ENCODE assay signal across 26 mouse cellular contexts in the genomic region with DNA sequence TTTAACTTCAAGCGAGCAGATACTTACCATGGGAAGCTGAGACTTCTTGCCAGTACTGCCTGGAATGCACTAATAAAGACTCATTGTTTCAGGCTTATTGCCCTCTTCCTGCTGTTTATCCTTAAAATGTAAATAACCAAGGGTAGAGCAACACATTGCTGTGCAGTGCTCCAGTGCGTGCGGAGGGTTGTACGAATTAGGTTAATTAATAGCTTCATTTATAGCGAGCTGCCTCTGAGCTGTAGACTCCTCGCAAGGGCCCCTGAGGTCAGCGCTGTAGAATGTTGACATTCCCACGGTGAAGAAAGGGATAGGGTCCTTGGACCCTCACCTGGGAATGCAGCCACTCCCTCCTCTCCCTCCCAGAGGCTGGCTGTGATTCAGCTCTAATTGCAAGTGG. TPM values are rescaled to one million over a fixed set of nuclear protein-coding genes. Genes with fewer than 3 reads are reported as not detected.
DNase-seq lines count a peak whose midpoint lies in the region; ATAC-seq and TF ChIP-seq lines count a peak whose summit lies in the region.
"Had no signal": no experiment of that assay in that cellular context is flagged by ENCODE, and none has a peak within 500 bp of the region (broad histone marks: within the 10 kb centered on the region; RNA-seq: fewer than 3 reads in every experiment).

No protein-coding gene starts in this region.

- peaks cover 20% of the 10 kb centered on the region for H3K4me1 ChIP-seq in limb, embryonic 12.5 days (replicated peaks)
- peaks cover 11% of the 10 kb centered on the region for H3K4me1 ChIP-seq in limb, embryonic 10.5 days
- H3K4me1 ChIP-seq in intestine, postnatal 0 days (replicated peaks; ENCODE audit: control insufficient read depth, insufficient read depth, low read length), result 0 out of 2 replicates have a peak, but pooled peaks cover 6% of the 10 kb centered on the region
- H3K4me1 ChIP-seq: embryonic facial prominence, embryonic 13.5 days; forebrain, embryonic 15.5 days; megakaryocyte, embryonic 14.5 days; midbrain, embryonic 15.5 days had no signal

- no peak overlapping the region for H3K9ac ChIP-seq in limb, embryonic 12.5 days (replicated peaks)
- H3K9ac ChIP-seq in intestine, postnatal 0 days (ENCODE audit: low read depth, low read length), result no peak overlapping the region
- H3K9ac ChIP-seq: embryonic facial prominence, embryonic 13.5 days; forebrain, embryonic 15.5 days; liver, embryonic 12.5 days; midbrain, embryonic 15.5 days had no signal

- no peak overlapping the region for H3K27ac ChIP-seq in limb, embryonic 12.5 days
- no peak overlapping the region for H3K27ac ChIP-seq in limb, embryonic 10.5 days
- H3K27ac ChIP-seq in intestine, postnatal 0 days (ENCODE audit: low read depth, low read length), result no peak overlapping the region
- H3K27ac ChIP-seq: embryonic facial prominence, embryonic 13.5 days; forebrain, embryonic 15.5 days; heart, embryonic 10.5 days; hindbrain, embryonic 10.5 days; liver, embryonic 12.5 days; midbrain, embryonic 15.5 days had no signal

- intact Hi-C loops in gastrocnemius, postnatal 36 days (cut with DNase I), result no loop called here

- no peaks in the 10 kb centered on the region for H3K9me3 ChIP-seq in limb, embryonic 12.5 days
- no peaks in the 10 kb centered on the region for H3K9me3 ChIP-seq in limb, embryonic 10.5 days (replicated peaks)
- no peaks in the 10 kb centered on the region for H3K9me3 ChIP-seq in intestine, postnatal 0 days (ENCODE audit: control insufficient read depth)
- H3K9me3 ChIP-seq: embryonic facial prominence, embryonic 13.5 days; forebrain, embryonic 15.5 days; heart, embryonic 10.5 days; hindbrain, embryonic 10.5 days; liver, embryonic 12.5 days; megakaryocyte, embryonic 14.5 days; midbrain, embryonic 15.5 days had no signal

- WGBS in limb, embryonic 12.5 days, result 23% methylated on average over 8 of the region's 8 CpGs
- WGBS in limb, embryonic 10.5 days, result 34% methylated on average over 8 of the region's 8 CpGs
- WGBS in intestine, postnatal 0 days, result 12% methylated on average over 8 of the region's 8 CpGs

- 0 out of 2 replicates have a peak, but pooled peaks have one; percentile 56 for ATAC-seq in limb, embryonic 12.5 days (ENCODE audit: insufficient number of reproducible peaks, insufficient read depth, low FRiP score, low TSS enrichment, low read depth)
- ATAC-seq in intestine, postnatal 0 days, result peak; percentile 22; the same call in 1 of the 2 replicates
- ATAC-seq: activated CD4-positive, CD25-positive, alpha-beta regulatory T cell, adult 4 months; forebrain, embryonic 15.5 days; liver, embryonic 12.5 days; midbrain, embryonic 15.5 days had no signal

- no peaks in the 10 kb centered on the region for H3K27me3 ChIP-seq in limb, embryonic 12.5 days
- no peaks in the 10 kb centered on the region for H3K27me3 ChIP-seq in limb, embryonic 10.5 days (ENCODE audit: low read depth, poor library complexity, severe bottlenecking)
- no peaks in the 10 kb centered on the region for H3K27me3 ChIP-seq in intestine, postnatal 0 days (replicated peaks; ENCODE audit: control insufficient read depth, insufficient read depth, low read length)
- H3K27me3 ChIP-seq: embryonic facial prominence, embryonic 13.5 days; forebrain, embryonic 15.5 days; liver, embryonic 12.5 days; megakaryocyte, embryonic 14.5 days; midbrain, embryonic 15.5 days had no signal

- no peak for TF ChIP-seq CTCF in intestine, postnatal 0 days (IDR thresholded peaks at IDR 0.05; ENCODE audit: low read depth)

- H3K36me3 ChIP-seq in limb, embryonic 12.5 days, result no peaks in the 10 kb centered on the region
- no peaks in the 10 kb centered on the region for H3K36me3 ChIP-seq in limb, embryonic 10.5 days
- H3K36me3 ChIP-seq in intestine, postnatal 0 days (ENCODE audit: control insufficient read depth, insufficient read depth), result no peaks in the 10 kb centered on the region
- H3K36me3 ChIP-seq: embryonic facial prominence, embryonic 13.5 days; forebrain, embryonic 15.5 days; heart, embryonic 10.5 days; hindbrain, embryonic 10.5 days; liver, embryonic 12.5 days; midbrain, embryonic 15.5 days had no signal

- no peak overlapping the region for H3K4me2 ChIP-seq in limb, embryonic 12.5 days
- peak overlapping the region; percentile 42; the same call in 1 of the 2 replicates for H3K4me2 ChIP-seq in intestine, postnatal 0 days (replicated peaks; ENCODE audit: low read depth)
- H3K4me2 ChIP-seq: embryonic facial prominence, embryonic 13.5 days; forebrain, embryonic 15.5 days; liver, embryonic 12.5 days; midbrain, embryonic 15.5 days had no signal

- H3K4me3 ChIP-seq in limb, embryonic 12.5 days (replicated peaks), result no peak overlapping the region
- H3K4me3 ChIP-seq in limb, embryonic 10.5 days, result no peak overlapping the region
- no peak overlapping the region for H3K4me3 ChIP-seq in intestine, postnatal 0 days (ENCODE audit: low read depth, low read length)
- H3K4me3 ChIP-seq: embryonic facial prominence, embryonic 13.5 days; forebrain, embryonic 15.5 days; heart, embryonic 10.5 days; hindbrain, embryonic 10.5 days; liver, embryonic 12.5 days; megakaryocyte, embryonic 14.5 days; midbrain, embryonic 15.5 days; myocyte had no signal

- DNase-seq in heart, adult 11 months, result peak; percentile 55
- no peak for DNase-seq in heart, adult 9 months (ENCODE audit: low spot score in 2 of 2)
- DNase-seq in limb, embryonic 10.5 days (ENCODE audit: low spot score), result no peak
- DNase-seq in R1 (ENCODE audit: low read depth, low spot score), result peak; percentile 20
- no peak for DNase-seq in right cerebral cortex, postnatal 14 days
- DNase-seq in gastrocnemius, postnatal 36 days, result no peak
- DNase-seq: adrenal gland, postnatal 10 days; cerebellum, adult 11 months; cerebellum, postnatal 10 days; gastrocnemius, postnatal 25 days; layer of hippocampus, postnatal 36 days; left cerebral cortex, postnatal 4 days; lung, postnatal 10 days; right cerebral cortex, adult 18-20 months; thymus, postnatal 36 days had no signal

RNA-seq across cellular contexts. Expression of a gene that starts 13.1 kb away (rescaled TPM):
- polyA plus RNA-seq in limb, embryonic 12.5 days (2016; fragmentation: Nextera tagmentation; extraction: Ambion mirVana), result 20.3 and 23.0 TPM in 2 replicates
- polyA plus RNA-seq in limb, embryonic 10.5 days (2016; fragmentation: Nextera tagmentation; extraction: Ambion mirVana), result 8.5 and 9.7 TPM in 2 replicates
- 13.3 and 14.9 TPM in 2 replicates for polyA plus RNA-seq in intestine, postnatal 0 days (2015; fragmentation: Nextera tagmentation; extraction: Ambion mirVana)
- total RNA-seq in gastrocnemius, postnatal 36 days (2021), result 10 to 100 TPM; 17.1 to 22.2 TPM

Comparison
In these comparisons a context has a peak if more than half of its experiments do, and no peak if none do; other contexts are left out.
1. DNase-seq: peak in heart, adult 11 months (single experiment) and R1 (single experiment); none in heart, adult 9 months (0 of 2), limb, embryonic 10.5 days (single experiment), right cerebral cortex, postnatal 14 days (single experiment) and gastrocnemius, postnatal 36 days (0 of 2).